Mouse (Mus musculus): Measurements from ENCODE around the gene Cd93. TPM values are rescaled to one million over a fixed set of nuclear protein-coding genes. Genes with fewer than 3 reads are reported as not detected.

Cd93 gene
- polyA plus RNA-seq, 1 experiment from 2014 or later = 12.8 TPM

- peak; percentile 59; the same call in 1 of the 2 replicates for ATAC-seq (ENCODE audit: insufficient number of reproducible peaks, insufficient read depth, low FRiP score, low read depth)
- Histone ChIP-seq H3K9ac (replicated peaks; ENCODE audit: low read depth, low read length) (no peak within 1 kb of the TSS), H3K4me3 (ENCODE audit: low read depth, low read length) (peak within 1 kb of the TSS; percentile 36), H3K4me1 (ENCODE audit: control insufficient read depth, insufficient read depth, low read length) (peaks cover 14% of the 10 kb centered on the region; the same call in 1 of the 2 replicates), H3K27ac (ENCODE audit: low read length) (no peak within 1 kb of the TSS), H3K27me3 (ENCODE audit: control insufficient read depth, insufficient read depth, low read length) (no peaks in the 10 kb centered on the region), H3K9me3 (ENCODE audit: control insufficient read depth, low read depth, low read length) (no peaks in the 10 kb centered on the region), H3K4me2 (replicated peaks; ENCODE audit: low read depth, low read length) (peak within 1 kb of the TSS; percentile 64), H3K36me3 (ENCODE audit: control insufficient read depth, insufficient read depth, low read length) (no peaks in the 10 kb centered on the region)
- 4% methylated on average over 77 of the region's 83 CpGs for WGBS
These were observed 48.0 kb downstream of the Cd93 start, which contains the start of gene Sstr4 for GRCm38 (mm10) chr2:148395131-148396051. TSS of gene Sstr4 (plus strand) at chr2:148395344.

GRCm38 (mm10) chr2:148393846-148394245 lies 49.5 kb downstream of the Cd93 start:
- Histone ChIP-seq H3K36me3 (ENCODE audit: control insufficient read depth, insufficient read depth, low read length) (no peaks in the 10 kb centered on the region), H3K27me3 (ENCODE audit: control insufficient read depth, insufficient read depth, low read length) (no peaks in the 10 kb centered on the region), H3K4me3 (ENCODE audit: low read depth, low read length) (no peak overlapping the region), H3K4me1 (ENCODE audit: control insufficient read depth, insufficient read depth, low read length) (0 out of 2 replicates have a peak, but pooled peaks cover 14% of the 10 kb centered on the region), H3K9ac (replicated peaks; ENCODE audit: low read depth, low read length) (no peak overlapping the region), H3K4me2 (replicated peaks; ENCODE audit: low read depth, low read length) (no peak overlapping the region), H3K27ac (ENCODE audit: low read length) (no peak overlapping the region), H3K9me3 (ENCODE audit: control insufficient read depth, low read depth, low read length) (no peaks in the 10 kb centered on the region)
- ATAC-seq (ENCODE audit: insufficient number of reproducible peaks, insufficient read depth, low FRiP score, low read depth) = no peak

- Histone ChIP-seq H3K4me2 (replicated peaks; ENCODE audit: low read depth, low read length) (no peak overlapping the region), H3K27me3 (ENCODE audit: control insufficient read depth, insufficient read depth, low read length) (no peaks in the 10 kb centered on the region), H3K9ac (replicated peaks; ENCODE audit: low read depth, low read length) (no peak overlapping the region), H3K9me3 (ENCODE audit: control insufficient read depth, low read depth, low read length) (no peaks in the 10 kb centered on the region), H3K4me1 (ENCODE audit: control insufficient read depth, insufficient read depth, low read length) (0 out of 2 replicates have a peak, but pooled peaks cover 14% of the 10 kb centered on the region), H3K36me3 (ENCODE audit: control insufficient read depth, insufficient read depth, low read length) (no peaks in the 10 kb centered on the region), H3K27ac (ENCODE audit: low read length) (no peak overlapping the region), H3K4me3 (ENCODE audit: low read depth, low read length) (no peak overlapping the region)
- ATAC-seq (ENCODE audit: insufficient number of reproducible peaks, insufficient read depth, low FRiP score, low read depth) = no peak
- WGBS = 85% methylated on average over 1 of the region's 1 CpGs
These were observed 50.2 kb downstream of the Cd93 start for GRCm38 (mm10) chr2:148393149-148393548.

GRCm38 (mm10) chr2:148387652-148388581 lies 55.4 kb downstream of the Cd93 start:
- Histone ChIP-seq H3K27ac (ENCODE audit: low read length) (no peak overlapping the region), H3K9ac (replicated peaks; ENCODE audit: low read depth, low read length) (no peak overlapping the region), H3K4me3 (ENCODE audit: low read depth, low read length) (no peak overlapping the region), H3K9me3 (ENCODE audit: control insufficient read depth, low read depth, low read length) (no peaks in the 10 kb centered on the region), H3K4me2 (replicated peaks; ENCODE audit: low read depth, low read length) (no peak overlapping the region), H3K27me3 (ENCODE audit: control insufficient read depth, insufficient read depth, low read length) (no peaks in the 10 kb centered on the region), H3K4me1 (ENCODE audit: control insufficient read depth, insufficient read depth, low read length) (no peaks in the 10 kb centered on the region), H3K36me3 (ENCODE audit: control insufficient read depth, insufficient read depth, low read length) (no peaks in the 10 kb centered on the region)
- 68% methylated on average over 6 of the region's 6 CpGs for WGBS
- no peak for ATAC-seq (ENCODE audit: insufficient number of reproducible peaks, insufficient read depth, low FRiP score, low read depth)

- no peak overlapping the region for H3K4me2 ChIP-seq (replicated peaks; ENCODE audit: low read depth, low read length)
- no peak overlapping the region for H3K9ac ChIP-seq (replicated peaks; ENCODE audit: low read depth, low read length)
- no peak overlapping the region for H3K4me3 ChIP-seq (ENCODE audit: low read depth, low read length)
- ATAC-seq (ENCODE audit: insufficient number of reproducible peaks, insufficient read depth, low FRiP score, low read depth) = no peak
- no peaks in the 10 kb centered on the region for H3K4me1 ChIP-seq (ENCODE audit: control insufficient read depth, insufficient read depth, low read length)
- H3K36me3 ChIP-seq (ENCODE audit: control insufficient read depth, insufficient read depth, low read length) = no peaks in the 10 kb centered on the region
- H3K27me3 ChIP-seq (ENCODE audit: control insufficient read depth, insufficient read depth, low read length) = no peaks in the 10 kb centered on the region
- no peak overlapping the region for H3K27ac ChIP-seq (ENCODE audit: low read length)
- 76% methylated on average over 2 of the region's 2 CpGs for WGBS
- H3K9me3 ChIP-seq (ENCODE audit: control insufficient read depth, low read depth, low read length) = no peaks in the 10 kb centered on the region
These were observed 56.4 kb downstream of the Cd93 start for GRCm38 (mm10) chr2:148386927-148387326.

Other genes starting within 250 kb of the Cd93 start
- 3.9 and 4.0 TPM in 2 replicates for gene Sstr4, start 48.2 kb downstream of the Cd93 start, polyA plus RNA-seq (2014; fragmentation: Nextera tagmentation; extraction: Ambion mirVana)
- gene Thbd, start 35.4 kb downstream of the Cd93 start, polyA plus RNA-seq (2014; fragmentation: Nextera tagmentation; extraction: Ambion mirVana) = 25.9 and 28.5 TPM in 2 replicates
- gene Nxt1, start 229.0 kb upstream of the Cd93 start, polyA plus RNA-seq (2014; fragmentation: Nextera tagmentation; extraction: Ambion mirVana) = 89.1 and 98.2 TPM in 2 replicates
- 20.0 and 23.1 TPM in 2 replicates for gene Gzf1, start 237.5 kb upstream of the Cd93 start, polyA plus RNA-seq (2014; fragmentation: Nextera tagmentation; extraction: Ambion mirVana)

Measured in stomach, embryonic 14.5 days (tissue).